Mouse (Mus musculus): Measurements from ENCODE around the gene Cyp39a1.
A peak's percentile ranks its signal among the peaks of the same experiment; 100 is the strongest.

Cyp39a1 gene

DNA sequence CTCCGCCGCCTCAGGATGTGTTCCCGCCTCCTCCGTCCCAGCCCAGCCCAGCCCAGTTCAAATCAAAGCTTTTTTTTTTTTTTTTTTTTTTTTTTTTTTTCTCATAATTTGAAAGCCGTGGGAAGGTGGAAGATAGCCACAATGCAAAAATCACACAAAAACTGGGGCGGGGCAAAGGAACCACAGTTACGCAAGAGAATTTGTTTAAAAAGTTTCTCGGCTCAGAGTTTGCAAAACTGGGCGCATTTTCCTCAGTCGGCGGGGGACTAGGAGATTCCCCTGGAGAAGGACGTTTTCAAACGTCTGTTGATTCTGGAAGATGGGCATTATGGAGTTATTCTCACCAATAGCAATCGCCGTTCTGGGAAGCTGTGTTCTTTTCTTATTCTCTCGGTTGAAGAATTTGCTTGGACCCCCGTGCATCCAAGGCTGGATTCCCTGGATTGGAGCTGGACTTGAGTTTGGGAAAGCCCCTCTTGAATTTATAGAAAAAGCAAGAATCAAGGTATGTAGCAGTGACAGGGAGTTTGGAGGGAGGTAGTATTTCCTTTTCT lies at the start of gene Cyp39a1:
TSS of gene Cyp39a1 (plus strand) at position 136 of the 554 bp plus-strand sequence.
- DNase-seq (ENCODE audit: low spot score): no peak

DNA sequence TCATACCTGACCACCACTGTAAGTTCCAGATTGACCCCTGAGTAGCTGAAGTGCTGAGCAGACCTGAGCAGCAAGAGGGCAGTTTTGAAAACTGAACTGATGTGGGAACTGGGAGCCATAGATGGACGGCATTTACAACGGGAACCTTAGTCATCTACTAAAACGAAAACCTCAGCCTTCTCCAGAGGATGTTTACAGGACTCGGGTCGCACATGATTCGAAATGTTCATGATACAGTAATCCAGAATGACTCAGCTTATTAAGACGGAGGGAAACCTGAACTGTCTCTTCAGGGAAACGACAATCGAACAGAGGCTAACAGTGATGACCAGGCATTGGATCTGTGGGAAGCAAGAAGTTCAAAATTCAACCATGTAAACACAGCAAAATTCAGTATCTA lies 48.1 kb upstream of the Cyp39a1 start:
- DNase-seq (ENCODE audit: low spot score): no peak

DNA sequence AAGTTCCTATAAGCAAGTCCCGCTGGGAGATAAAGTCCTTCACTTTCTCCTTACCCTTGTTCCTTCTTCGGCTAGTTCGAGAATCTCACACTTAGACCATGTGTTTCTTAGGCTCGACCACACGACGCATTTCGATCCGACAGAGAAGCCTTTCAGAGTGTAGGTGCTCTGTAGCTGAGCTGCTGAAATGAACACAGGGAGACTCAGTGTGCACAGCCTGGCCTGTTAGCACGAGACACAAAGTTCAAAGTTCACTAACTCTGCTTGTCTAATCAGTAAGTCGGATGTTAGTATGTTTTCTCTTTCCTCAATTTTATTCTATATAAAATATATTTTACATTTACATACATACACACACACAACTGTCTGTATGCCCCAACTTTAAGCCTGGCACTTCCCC lies 45.1 kb upstream of the Cyp39a1 start:
- DNase-seq (ENCODE audit: low spot score): no peak

- DNase-seq (ENCODE audit: low spot score): no peak
Measured at GRCm38 (mm10) chr17:43628246-43628645, 39.0 kb upstream of the Cyp39a1 start.

GRCm38 (mm10) chr17:43629026-43629495 lies 38.2 kb upstream of the Cyp39a1 start:
- no peak for DNase-seq (ENCODE audit: low spot score)

- peak; percentile 47 for DNase-seq (ENCODE audit: low spot score)
Measured at GRCm38 (mm10) chr17:43629496-43630426, 37.5 kb upstream of the Cyp39a1 start, which contains the start of gene Tdrd6. Gene Tdrd6 (minus strand): TSS chr17:43630299.

GRCm38 (mm10) chr17:43630427-43630760 lies 36.8 kb upstream of the Cyp39a1 start:
- DNase-seq (ENCODE audit: low spot score): no peak

- DNase-seq (ENCODE audit: low spot score): no peak
Measured at GRCm38 (mm10) chr17:43637146-43637545, 30.1 kb upstream of the Cyp39a1 start.

DNA sequence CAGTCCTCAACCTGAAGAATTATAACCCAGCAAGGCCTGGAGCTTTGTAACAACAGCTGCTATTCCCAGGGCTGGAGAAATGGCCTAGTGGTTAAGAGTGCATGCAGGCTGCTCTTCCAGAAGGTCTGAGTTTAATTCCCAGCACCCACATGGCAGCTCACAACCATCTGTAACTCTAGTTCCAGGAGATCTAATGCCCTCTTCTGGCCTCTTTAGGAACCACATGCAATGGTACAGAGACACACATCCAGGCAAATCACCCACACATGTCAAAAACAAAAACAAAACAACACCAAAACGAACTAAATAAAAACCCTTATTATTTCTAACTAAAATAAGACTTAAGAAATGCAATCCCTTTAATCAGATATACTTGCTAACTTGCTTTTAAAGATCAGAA lies 26.4 kb upstream of the Cyp39a1 start:
- no peak for DNase-seq (ENCODE audit: low spot score)

GRCm38 (mm10) chr17:43643191-43643590 lies 24.0 kb upstream of the Cyp39a1 start:
- DNase-seq (ENCODE audit: low spot score): no peak

DNA sequence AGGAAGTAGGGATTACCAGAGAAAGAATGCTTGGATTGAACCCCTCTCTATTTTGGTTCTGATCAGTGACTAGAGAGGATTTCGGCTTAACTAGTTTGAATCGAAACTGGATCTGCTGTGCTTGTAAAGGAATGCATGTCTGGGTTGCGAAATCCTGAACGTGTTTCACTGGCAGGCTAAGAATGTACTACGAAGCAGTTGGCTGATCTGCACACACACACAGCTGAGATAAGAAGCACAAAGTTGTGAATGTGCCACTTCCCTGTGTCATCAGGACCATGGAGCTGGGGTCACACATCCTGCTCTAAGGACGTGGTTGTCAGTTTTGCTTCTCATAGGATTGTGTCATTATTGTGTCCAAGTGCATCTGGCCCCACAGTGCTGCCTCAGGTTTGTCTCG lies 22.9 kb upstream of the Cyp39a1 start:
- DNase-seq (ENCODE audit: low spot score): no peak

DNA sequence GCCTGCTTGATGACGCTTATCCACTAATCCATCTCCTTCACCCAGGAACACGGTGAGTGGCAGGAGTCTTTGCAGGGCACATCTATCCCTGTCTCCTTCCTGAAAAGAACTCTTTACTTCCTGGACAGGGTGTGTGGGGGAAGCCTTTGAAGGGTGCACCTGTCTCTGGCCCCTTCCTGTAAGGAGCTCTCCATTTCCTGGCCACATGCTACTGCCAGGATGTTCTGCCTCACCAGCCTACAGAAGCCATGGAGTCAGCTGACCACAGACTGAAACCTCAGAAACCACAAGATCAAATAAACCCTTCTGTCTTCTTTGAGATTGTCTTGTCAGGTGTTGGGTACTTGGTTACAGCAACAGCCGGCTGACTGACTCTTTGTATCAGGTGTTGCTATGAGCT lies 22.1 kb upstream of the Cyp39a1 start:
- peak; percentile 23 for DNase-seq (ENCODE audit: low spot score)

DNA sequence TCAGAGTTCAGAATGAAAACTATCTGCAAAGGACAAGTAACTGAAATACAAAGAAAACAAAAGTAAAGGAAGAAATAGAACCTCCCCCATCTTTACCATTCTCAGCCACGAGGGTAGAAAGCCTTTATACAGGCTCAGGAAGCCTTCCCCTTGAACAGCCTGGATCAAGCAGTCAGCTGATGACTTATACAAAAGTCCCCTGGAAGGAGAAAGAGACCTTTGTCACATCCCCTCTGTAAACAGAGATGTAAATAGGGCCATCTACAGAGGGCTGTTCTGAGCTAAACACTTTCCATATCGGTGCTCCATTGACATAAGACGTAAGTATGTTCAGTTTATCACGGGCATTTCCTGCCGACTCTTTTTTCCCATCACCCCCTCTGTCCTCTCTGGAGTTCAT lies 20.3 kb upstream of the Cyp39a1 start:
- DNase-seq (ENCODE audit: low spot score): peak; percentile 3

DNA sequence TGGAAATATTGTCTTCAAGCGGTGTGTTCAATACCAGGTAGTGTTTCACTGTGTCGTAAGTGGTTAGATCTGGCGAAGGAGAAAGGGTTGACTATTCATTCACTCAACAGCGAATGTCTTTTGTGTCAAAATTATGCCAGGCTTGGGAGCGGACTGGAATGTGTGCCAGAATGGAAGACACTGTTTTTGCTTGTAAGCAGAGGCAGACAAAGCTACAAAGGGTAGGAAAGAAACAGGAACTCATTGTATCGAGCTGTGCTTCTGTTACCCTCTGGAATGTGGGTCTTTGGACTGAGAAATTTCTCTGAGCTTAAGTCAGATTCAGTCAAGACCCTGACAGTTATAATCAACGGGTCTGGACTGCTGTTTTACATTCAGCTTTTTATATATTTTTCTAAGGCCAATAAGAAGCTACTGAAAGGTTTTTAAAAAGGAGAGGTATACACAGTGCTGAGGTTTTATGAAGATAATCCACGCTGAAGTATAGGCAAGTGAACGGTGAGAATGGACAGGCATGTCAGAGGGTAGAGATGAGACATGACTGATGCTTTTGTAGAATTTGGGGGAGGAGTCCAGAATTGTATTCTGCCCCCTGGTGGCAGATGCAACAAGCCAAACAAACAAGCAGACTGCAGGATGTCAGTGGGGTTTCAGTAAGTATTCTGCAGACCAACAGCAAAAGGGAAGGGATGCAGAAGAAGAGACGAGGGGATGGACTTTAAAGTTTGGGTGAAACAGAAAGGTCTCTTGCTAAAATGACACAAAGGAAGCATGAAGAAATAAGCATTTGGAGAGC lies 17.4 kb upstream of the Cyp39a1 start:
- DNase-seq (ENCODE audit: low spot score): no peak

- DNase-seq (ENCODE audit: low spot score): no peak
Measured at GRCm38 (mm10) chr17:43651314-43652046, 15.7 kb upstream of the Cyp39a1 start.

- DNase-seq (ENCODE audit: low spot score): peak; percentile 86
Measured at GRCm38 (mm10) chr17:43666576-43667289, 492 bp upstream of the Cyp39a1 start, which contains the start of gene Slc25a27. Gene Slc25a27 (minus strand): TSS chr17:43667214.

GRCm38 (mm10) chr17:43669145-43669695 lies 2.0 kb downstream of the Cyp39a1 start:
- no peak for DNase-seq (ENCODE audit: low spot score)

DNA sequence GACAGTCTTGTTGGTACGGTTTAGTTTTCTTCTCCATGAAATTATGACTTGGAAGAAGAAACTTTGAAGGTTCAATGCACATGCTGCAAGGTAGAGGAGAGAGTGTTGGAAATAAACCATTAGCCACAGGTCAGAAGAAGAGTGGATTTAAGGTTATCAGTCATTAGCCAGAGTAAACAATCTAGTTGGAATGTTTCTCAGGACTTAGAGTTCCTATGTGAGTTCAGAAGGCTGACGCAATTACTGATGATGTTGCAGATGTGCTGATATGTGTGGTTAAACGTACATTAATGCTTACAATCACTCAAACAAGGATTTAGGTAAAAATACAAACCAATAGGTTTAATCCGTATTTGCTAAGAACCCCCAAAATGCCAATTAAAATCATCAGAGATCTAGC lies 4.7 kb downstream of the Cyp39a1 start:
- no peak for DNase-seq (ENCODE audit: low spot score)

- DNase-seq (ENCODE audit: low spot score): no peak
Measured at GRCm38 (mm10) chr17:43675228-43675627, 8.0 kb downstream of the Cyp39a1 start.

- DNase-seq (ENCODE audit: low spot score): no peak
Measured at GRCm38 (mm10) chr17:43676241-43676640, 9.0 kb downstream of the Cyp39a1 start.

- no peak for DNase-seq (ENCODE audit: low spot score)
Measured at GRCm38 (mm10) chr17:43677317-43677716, 10.1 kb downstream of the Cyp39a1 start.

Measured in testis, postnatal 10 days (tissue).